ENCODE assay signal across 8 mouse cellular contexts in genomic region chr5:140565451-140565850, GRCm38 (mm10). TPM values are rescaled to one million over a fixed set of nuclear protein-coding genes. Genes with fewer than 3 reads are reported as not detected.
DNase-seq lines count a peak whose midpoint lies in the region; ATAC-seq and TF ChIP-seq lines count a peak whose summit lies in the region.

No protein-coding gene starts in this region.

- WGBS in lung, embryonic 14.5 days = 27% methylated on average over 5 of the region's 5 CpGs
- 16% methylated on average over 5 of the region's 5 CpGs for WGBS in hindbrain, embryonic 15.5 days
- WGBS in midbrain, embryonic 12.5 days = 9% methylated on average over 5 of the region's 5 CpGs

- peaks cover 9% of the 10 kb centered on the region for H3K4me1 ChIP-seq in lung, embryonic 14.5 days (ENCODE audit: insufficient read depth)
- peaks cover 17% of the 10 kb centered on the region for H3K4me1 ChIP-seq in hindbrain, embryonic 15.5 days (replicated peaks)
- H3K4me1 ChIP-seq in midbrain, embryonic 12.5 days = peaks cover 29% of the 10 kb centered on the region

- ATAC-seq in lung, embryonic 14.5 days (ENCODE audit: insufficient read depth) = peak; percentile 49; the same call in 1 of the 2 replicates
- peak; percentile 58 for ATAC-seq in hindbrain, embryonic 15.5 days (ENCODE audit: low FRiP score, low read depth)
- ATAC-seq in midbrain, embryonic 12.5 days (ENCODE audit: low FRiP score, low read depth) = peak; percentile 39
- ATAC-seq in erythroid progenitor cell, adult 5-6 weeks (replicated peaks; ENCODE audit: low FRiP score, poor library complexity, severe bottlenecking) = no peak

- no peak overlapping the region for H3K9ac ChIP-seq in lung, embryonic 14.5 days
- H3K9ac ChIP-seq in hindbrain, embryonic 15.5 days = no peak overlapping the region
- H3K9ac ChIP-seq in midbrain, embryonic 12.5 days (replicated peaks) = no peak overlapping the region; the same call in 1 of the 2 replicates

- no peak overlapping the region for H3K4me2 ChIP-seq in lung, embryonic 14.5 days
- H3K4me2 ChIP-seq in hindbrain, embryonic 15.5 days = no peak overlapping the region
- H3K4me2 ChIP-seq in midbrain, embryonic 12.5 days (replicated peaks) = no peak overlapping the region

- H3K4me3 ChIP-seq in lung, embryonic 14.5 days (ENCODE audit: low read depth, low read length) = no peak overlapping the region
- no peak overlapping the region for H3K4me3 ChIP-seq in hindbrain, embryonic 15.5 days
- no peak overlapping the region for H3K4me3 ChIP-seq in midbrain, embryonic 12.5 days

- H3K9me3 ChIP-seq in lung, embryonic 14.5 days (ENCODE audit: low read depth, low read length) = no peaks in the 10 kb centered on the region
- no peaks in the 10 kb centered on the region for H3K9me3 ChIP-seq in hindbrain, embryonic 15.5 days
- H3K9me3 ChIP-seq in midbrain, embryonic 12.5 days = no peaks in the 10 kb centered on the region

- no peaks in the 10 kb centered on the region for H3K36me3 ChIP-seq in lung, embryonic 14.5 days (ENCODE audit: insufficient read depth)
- H3K36me3 ChIP-seq in hindbrain, embryonic 15.5 days = no peaks in the 10 kb centered on the region
- no peaks in the 10 kb centered on the region for H3K36me3 ChIP-seq in midbrain, embryonic 12.5 days

- peak; percentile 25 for DNase-seq in adrenal gland, adult 2 months
- no peak for DNase-seq in adrenal gland, postnatal 25 days
- DNase-seq in lung, embryonic 14.5 days = peak; percentile 61
- DNase-seq in lung, postnatal 36 days = no peak
- DNase-seq in gastrocnemius, postnatal 25 days = peak; percentile 80

- H3K27ac ChIP-seq in lung, embryonic 14.5 days (ENCODE audit: low read depth) = no peak overlapping the region; the same call in 1 of the 2 replicates
- 0 out of 2 replicates have a peak overlapping the region, but pooled peaks have one; percentile 10 for H3K27ac ChIP-seq in hindbrain, embryonic 15.5 days (replicated peaks)
- H3K27ac ChIP-seq in midbrain, embryonic 12.5 days (replicated peaks) = 0 out of 2 replicates have a peak overlapping the region, but pooled peaks have one; percentile 5

- H3K27me3 ChIP-seq in lung, embryonic 14.5 days (ENCODE audit: insufficient read depth, low read length) = no peaks in the 10 kb centered on the region
- H3K27me3 ChIP-seq in hindbrain, embryonic 15.5 days = no peaks in the 10 kb centered on the region
- H3K27me3 ChIP-seq in midbrain, embryonic 12.5 days = peaks cover 26% of the 10 kb centered on the region; the same call in 1 of the 2 replicates

- no peak for TF ChIP-seq CTCF in lung, embryonic 14.5 days (IDR thresholded peaks at IDR 0.05; ENCODE audit: low read depth)

RNA-seq across cellular contexts. Expression of gene Grifin, which starts 0.6 kb away (rescaled TPM):
- not detected for total RNA-seq in adrenal gland, adult 2 months (2021)
- not detected in 2 replicates for polyA plus RNA-seq in adrenal gland, adult 2 months (2012; rRNA removed)
- not detected in 2 replicates for total RNA-seq in adrenal gland, postnatal 25 days (2021)
- polyA plus RNA-seq in lung, embryonic 14.5 days (2014; fragmentation: Nextera tagmentation; extraction: Ambion mirVana) = not detected in 2 replicates
- not detected for total RNA-seq in gastrocnemius, postnatal 25 days (2021)
- polyA plus RNA-seq in hindbrain, embryonic 15.5 days (2015; fragmentation: Nextera tagmentation; extraction: Ambion mirVana) = not detected in 2 replicates
- not detected in 2 replicates for polyA plus RNA-seq in midbrain, embryonic 12.5 days (2016; fragmentation: Nextera tagmentation; extraction: Ambion mirVana)
- not detected in 2 replicates for total RNA-seq in erythroid progenitor cell, adult 5-6 weeks (2015; ENCODE audit: low replicate concordance)
- not detected in 2 replicates for total RNA-seq in erythroid progenitor cell, adult 5-6 weeks (2017; ENCODE audit: low replicate concordance)

RNA-seq across cellular contexts. Expression of gene Lfng, which starts 41.7 kb away (rescaled TPM):
- 10 to 100 TPM in 1 of 2 experiments, 1 to 10 TPM in 1; 9.5 to 14.5 TPM for total RNA-seq in adrenal gland, adult 2 months (2021)
- polyA plus RNA-seq in adrenal gland, adult 2 months (2012; rRNA removed) = 59.0 and 60.2 TPM in 2 replicates
- 9.6 and 16.8 TPM in 2 replicates for total RNA-seq in adrenal gland, postnatal 25 days (2021)
- polyA plus RNA-seq in lung, embryonic 14.5 days (2014; fragmentation: Nextera tagmentation; extraction: Ambion mirVana) = 20.5 and 22.0 TPM in 2 replicates
- 1 to 10 TPM; 2.7 to 5.5 TPM for total RNA-seq in gastrocnemius, postnatal 25 days (2021)
- polyA plus RNA-seq in hindbrain, embryonic 15.5 days (2015; fragmentation: Nextera tagmentation; extraction: Ambion mirVana) = 28.4 and 28.8 TPM in 2 replicates
- polyA plus RNA-seq in midbrain, embryonic 12.5 days (2016; fragmentation: Nextera tagmentation; extraction: Ambion mirVana) = 28.5 and 33.9 TPM in 2 replicates
- total RNA-seq in erythroid progenitor cell, adult 5-6 weeks (2015; ENCODE audit: low replicate concordance) = 19.7 and 20.5 TPM in 2 replicates
- total RNA-seq in erythroid progenitor cell, adult 5-6 weeks (2017; ENCODE audit: low replicate concordance) = 1.9 and 11.4 TPM in 2 replicates

Comparison
In these comparisons a context has a peak if more than half of its experiments do, and no peak if none do; other contexts are left out.
1. DNase-seq: peak in adrenal gland, adult 2 months (single experiment), lung, embryonic 14.5 days (single experiment) and gastrocnemius, postnatal 25 days (single experiment); none in adrenal gland, postnatal 25 days (single experiment) and lung, postnatal 36 days (single experiment).